Mouse (Mus musculus): ENCODE data around the gene Rnf126.
"Not testable (repeated sequence)": the region's sequence is repeated elsewhere in the genome, so short reads cannot be mapped to it uniquely, and the experiment has no call there.

Rnf126 gene

GRCm38 (mm10) chr10:79765228-79765745, 1.5 kb downstream of the Rnf126 start:
- no peak for DNase-seq

- no peak for DNase-seq
Measured at GRCm38 (mm10) chr10:79764234-79764633, 2.5 kb downstream of the Rnf126 start.

- no peak for DNase-seq
Measured at GRCm38 (mm10) chr10:79762875-79763274, 3.9 kb downstream of the Rnf126 start.

- DNase-seq: no peak
Measured at GRCm38 (mm10) chr10:79760603-79761143, 6.1 kb downstream of the Rnf126 start.

GRCm38 (mm10) chr10:79759675-79760074, 7.1 kb downstream of the Rnf126 start:
- not testable (repeated sequence) for DNase-seq

- no peak for DNase-seq
Measured at GRCm38 (mm10) chr10:79756660-79757059, 10.1 kb downstream of the Rnf126 start.

GRCm38 (mm10) chr10:79755854-79756253, 10.9 kb downstream of the Rnf126 start:
- DNase-seq: no peak

GRCm38 (mm10) chr10:79754856-79755516, 11.8 kb downstream of the Rnf126 start, which contains the start of gene Fgf22:
Gene Fgf22 (plus strand): TSS chr10:79755076.
- DNase-seq: peak; percentile 90

- DNase-seq: no peak
Measured at GRCm38 (mm10) chr10:79748496-79748895, 18.3 kb downstream of the Rnf126 start.

GRCm38 (mm10) chr10:79746774-79747151, 20.0 kb downstream of the Rnf126 start:
- no peak for DNase-seq

GRCm38 (mm10) chr10:79745898-79746773, 20.6 kb downstream of the Rnf126 start, which contains the start of gene Polrmt:
Gene Polrmt (minus strand): TSS chr10:79746581.
- peak; percentile 98 for DNase-seq

- no peak for DNase-seq
Measured at GRCm38 (mm10) chr10:79745411-79745810, 21.3 kb downstream of the Rnf126 start.

- no peak for DNase-seq
Measured at GRCm38 (mm10) chr10:79743650-79744365, 22.9 kb downstream of the Rnf126 start.

GRCm38 (mm10) chr10:79743161-79743560, 23.6 kb downstream of the Rnf126 start:
- no peak for DNase-seq

GRCm38 (mm10) chr10:79740863-79741262, 25.9 kb downstream of the Rnf126 start:
- no peak for DNase-seq

GRCm38 (mm10) chr10:79739234-79739633, 27.5 kb downstream of the Rnf126 start:
- no peak for DNase-seq

GRCm38 (mm10) chr10:79738259-79738658, 28.5 kb downstream of the Rnf126 start:
- no peak for DNase-seq

GRCm38 (mm10) chr10:79736706-79737105, 30.0 kb downstream of the Rnf126 start:
- no peak for DNase-seq

- no peak for DNase-seq
Measured at GRCm38 (mm10) chr10:79735361-79735760, 31.4 kb downstream of the Rnf126 start.

- no peak for DNase-seq
Measured at GRCm38 (mm10) chr10:79733847-79734246, 32.9 kb downstream of the Rnf126 start.

- DNase-seq: no peak
Measured at GRCm38 (mm10) chr10:79732500-79732899, 34.3 kb downstream of the Rnf126 start.

GRCm38 (mm10) chr10:79729357-79729965, 37.3 kb downstream of the Rnf126 start:
- DNase-seq: peak; percentile 79
